Mouse (Mus musculus): ENCODE measurements around the gene Jup. TPM values are rescaled to one million over a fixed set of nuclear protein-coding genes. Genes with fewer than 3 reads are reported as not detected.

The Jup gene
- polyA plus RNA-seq, 1 experiment from 2014 or later, result 32.4 TPM

- DNase-seq (ENCODE audit: low spot score), result no peak
- Histone ChIP-seq H3K9me3 (replicated peaks) (no peaks in the 10 kb centered on the region), H3K36me3 (no peaks in the 10 kb centered on the region), H3K4me3 (no peak overlapping the region), H3K27ac (replicated peaks) (no peak overlapping the region), H3K27me3 (ENCODE audit: low read depth, poor library complexity, severe bottlenecking) (0 out of 2 replicates have a peak, but pooled peaks cover 4% of the 10 kb centered on the region), H3K4me1 (peaks cover 19% of the 10 kb centered on the region)
- whole genome bisulfite sequencing, result 83% methylated on average over 10 of the region's 10 CpGs
Observed at GRCm38 (mm10) chr11:100403445-100404134, 6.0 kb upstream of the Jup start.

- Histone ChIP-seq H3K36me3 (no peaks in the 10 kb centered on the region), H3K4me1 (peaks cover 19% of the 10 kb centered on the region), H3K4me3 (no peak overlapping the region), H3K27me3 (ENCODE audit: low read depth, poor library complexity, severe bottlenecking) (0 out of 2 replicates have a peak, but pooled peaks cover 4% of the 10 kb centered on the region), H3K27ac (replicated peaks) (no peak overlapping the region), H3K9me3 (replicated peaks) (no peaks in the 10 kb centered on the region)
- DNase-seq (ENCODE audit: low spot score), result no peak
- WGBS, result 69% methylated on average over 2 of the region's 2 CpGs
Observed at GRCm38 (mm10) chr11:100402682-100403081, 5.1 kb upstream of the Jup start.

- no peak for DNase-seq (ENCODE audit: low spot score)
- Histone ChIP-seq H3K36me3 (no peaks in the 10 kb centered on the region), H3K4me1 (peaks cover 23% of the 10 kb centered on the region), H3K9me3 (replicated peaks) (no peaks in the 10 kb centered on the region), H3K27ac (replicated peaks) (no peak overlapping the region), H3K4me3 (no peak overlapping the region), H3K27me3 (ENCODE audit: low read depth, poor library complexity, severe bottlenecking) (peaks cover 7% of the 10 kb centered on the region)
- WGBS, result 48% methylated on average over 6 of the region's 6 CpGs
Observed at GRCm38 (mm10) chr11:100402240-100402639, 4.7 kb upstream of the Jup start.

- H3K27ac ChIP-seq (replicated peaks), result no peak overlapping the region
- peaks cover 21% of the 10 kb centered on the region for H3K27me3 ChIP-seq (ENCODE audit: low read depth, poor library complexity, severe bottlenecking)
- H3K4me1 ChIP-seq, result peaks cover 37% of the 10 kb centered on the region
- H3K9me3 ChIP-seq (replicated peaks), result no peaks in the 10 kb centered on the region
- WGBS, result 86% methylated on average over 6 of the region's 6 CpGs
- no peak overlapping the region for H3K4me3 ChIP-seq
- DNase-seq (ENCODE audit: low spot score), result no peak
- H3K36me3 ChIP-seq, result no peaks in the 10 kb centered on the region
Observed at GRCm38 (mm10) chr11:100400842-100401241, 3.3 kb upstream of the Jup start.

- Histone ChIP-seq H3K27ac (replicated peaks) (no peak overlapping the region), H3K36me3 (no peaks in the 10 kb centered on the region), H3K9me3 (replicated peaks) (no peaks in the 10 kb centered on the region), H3K4me3 (no peak overlapping the region), H3K4me1 (peaks cover 44% of the 10 kb centered on the region), H3K27me3 (ENCODE audit: low read depth, poor library complexity, severe bottlenecking) (peaks cover 30% of the 10 kb centered on the region)
- DNase-seq (ENCODE audit: low spot score), result no peak
- WGBS, result 78% methylated on average over 12 of the region's 12 CpGs
Observed at GRCm38 (mm10) chr11:100399727-100400538, 2.4 kb upstream of the Jup start.

- Histone ChIP-seq H3K9me3 (replicated peaks) (no peaks in the 10 kb centered on the region), H3K27ac (replicated peaks) (no peak overlapping the region), H3K36me3 (no peaks in the 10 kb centered on the region), H3K27me3 (ENCODE audit: low read depth, poor library complexity, severe bottlenecking) (peaks cover 36% of the 10 kb centered on the region), H3K4me3 (no peak overlapping the region), H3K4me1 (peaks cover 44% of the 10 kb centered on the region)
- DNase-seq (ENCODE audit: low spot score), result no peak
- 82% methylated on average over 9 of the region's 9 CpGs for WGBS
Observed at GRCm38 (mm10) chr11:100399320-100399719, 1.8 kb upstream of the Jup start.

GRCm38 (mm10) chr11:100398517-100398916 lies 954 bp upstream of the Jup start:
- Histone ChIP-seq H3K4me3 (no peak overlapping the region), H3K27ac (replicated peaks) (no peak overlapping the region), H3K4me1 (peaks cover 41% of the 10 kb centered on the region), H3K36me3 (no peaks in the 10 kb centered on the region), H3K9me3 (replicated peaks) (no peaks in the 10 kb centered on the region), H3K27me3 (ENCODE audit: low read depth, poor library complexity, severe bottlenecking) (peaks cover 44% of the 10 kb centered on the region)
- no peak for DNase-seq (ENCODE audit: low spot score)
- WGBS, result 92% methylated on average over 7 of the region's 7 CpGs

- Histone ChIP-seq H3K36me3 (no peaks in the 10 kb centered on the region), H3K27ac (replicated peaks) (peak overlapping the region; percentile 81), H3K27me3 (ENCODE audit: low read depth, poor library complexity, severe bottlenecking) (peaks cover 47% of the 10 kb centered on the region), H3K9me3 (replicated peaks) (no peaks in the 10 kb centered on the region), H3K4me1 (peaks cover 36% of the 10 kb centered on the region), H3K4me3 (peak overlapping the region; percentile 61)
- 3% methylated on average over 40 of the region's 42 CpGs for WGBS
- DNase-seq (ENCODE audit: low spot score), result no peak
Observed at GRCm38 (mm10) chr11:100396886-100397599, 520 bp downstream of the Jup start.

- no peak overlapping the region; the same call in 1 of the 2 replicates for H3K27ac ChIP-seq (replicated peaks)
- no peak for DNase-seq (ENCODE audit: low spot score)
- peak overlapping the region; percentile 61 for H3K4me3 ChIP-seq
- H3K4me1 ChIP-seq, result peaks cover 44% of the 10 kb centered on the region
- H3K9me3 ChIP-seq (replicated peaks), result no peaks in the 10 kb centered on the region
- H3K27me3 ChIP-seq (ENCODE audit: low read depth, poor library complexity, severe bottlenecking), result peaks cover 47% of the 10 kb centered on the region
- H3K36me3 ChIP-seq, result no peaks in the 10 kb centered on the region
- WGBS, result 30% methylated on average over 17 of the region's 17 CpGs
Observed at GRCm38 (mm10) chr11:100395861-100396631, 1.5 kb downstream of the Jup start.

- 0 out of 2 replicates have a peak overlapping the region, but pooled peaks have one; percentile 61 for H3K4me3 ChIP-seq
- peaks cover 52% of the 10 kb centered on the region for H3K4me1 ChIP-seq
- H3K36me3 ChIP-seq, result no peaks in the 10 kb centered on the region
- H3K27ac ChIP-seq (replicated peaks), result no peak overlapping the region
- WGBS, result 46% methylated on average over 11 of the region's 11 CpGs
- DNase-seq (ENCODE audit: low spot score), result no peak
- H3K27me3 ChIP-seq (ENCODE audit: low read depth, poor library complexity, severe bottlenecking), result peaks cover 47% of the 10 kb centered on the region
- H3K9me3 ChIP-seq (replicated peaks), result no peaks in the 10 kb centered on the region
Observed at GRCm38 (mm10) chr11:100395200-100395599, 2.4 kb downstream of the Jup start.

- H3K27ac ChIP-seq (replicated peaks), result no peak overlapping the region
- DNase-seq (ENCODE audit: low spot score), result no peak
- no peaks in the 10 kb centered on the region for H3K9me3 ChIP-seq (replicated peaks)
- H3K36me3 ChIP-seq, result no peaks in the 10 kb centered on the region
- H3K27me3 ChIP-seq (ENCODE audit: low read depth, poor library complexity, severe bottlenecking), result peaks cover 44% of the 10 kb centered on the region
- peaks cover 59% of the 10 kb centered on the region for H3K4me1 ChIP-seq
- no peak overlapping the region for H3K4me3 ChIP-seq
- 82% methylated on average over 5 of the region's 5 CpGs for WGBS
Observed at GRCm38 (mm10) chr11:100394353-100395074, 3.0 kb downstream of the Jup start.

Measured in midbrain, embryonic 10.5 days (tissue).